21 mouse cellular contexts compared by ENCODE assay signal in genomic region chr9:114636150-114636549, GRCm38 (mm10). TPM values are rescaled to one million over a fixed set of nuclear protein-coding genes. Genes with fewer than 3 reads are reported as not detected.
A peak's percentile ranks its signal among the peaks of the same experiment; 100 is the strongest.
DNase-seq lines count a peak whose midpoint lies in the region; TF ChIP-seq lines count a peak whose summit lies in the region.
"Had no signal": no experiment of that assay in that cellular context is flagged by ENCODE, and none has a peak within 500 bp of the region (broad histone marks: within the 10 kb centered on the region; RNA-seq: fewer than 3 reads in every experiment).

No protein-coding gene starts in this region.

- no peak overlapping the region for H3K27ac ChIP-seq in kidney, adult 2 months (ENCODE audit: insufficient read depth, low read depth, low read length)
- no peak overlapping the region; the same call in 1 of the 2 replicates for H3K27ac ChIP-seq in thymus, adult 2 months (ENCODE audit: control insufficient read depth, insufficient read depth, low read length)
- H3K27ac ChIP-seq: embryonic facial prominence, embryonic 13.5 days; embryonic facial prominence, embryonic 15.5 days; forebrain, embryonic 10.5 days; forebrain, embryonic 12.5 days had no signal

- DNase-seq in kidney, adult 2 months: peak; percentile 25
- no peak for DNase-seq in kidney, postnatal 14 days
- peak; percentile 14 for DNase-seq in thymus, postnatal 4 days
- DNase-seq in thymus, adult 2 months: no peak
- no peak for DNase-seq in urinary bladder, postnatal 10 days (ENCODE audit: low spot score)
- no peak for DNase-seq in urinary bladder, postnatal 4 days (ENCODE audit: low spot score in 2 of 2)
- DNase-seq: adrenal gland, adult 2 months; adrenal gland, postnatal 10 days; adrenal gland, postnatal 25 days; cerebellum, adult 11 months; cerebellum, adult 18-20 months; cerebellum, adult 9-10 months; cerebellum, postnatal 10 days; cerebellum, postnatal 36 days; embryo, embryonic 11 days had no signal

- H3K36me3 ChIP-seq in kidney, adult 2 months (ENCODE audit: control insufficient read depth, insufficient read depth, low read length): no peaks in the 10 kb centered on the region; the same call in 1 of the 2 replicates
- H3K36me3 ChIP-seq in thymus, adult 2 months (ENCODE audit: control insufficient read depth, insufficient read depth, low read length): peaks cover 4% of the 10 kb centered on the region; the same call in 1 of the 2 replicates
- H3K36me3 ChIP-seq in E14TG2a.4 (ENCODE audit: insufficient read depth, low read length): peaks cover 71% of the 10 kb centered on the region

- WGBS in kidney, adult 2 months: 83% methylated on average over 4 of the region's 4 CpGs
- WGBS in thymus, adult 2 months: 34% methylated on average over 4 of the region's 4 CpGs

- TF ChIP-seq POLR2A in kidney, adult 2 months (IDR thresholded peaks at IDR 0.05; ENCODE audit: low read depth, low read length): no peak
- no peak for TF ChIP-seq POLR2A in thymus, adult 2 months (IDR thresholded peaks at IDR 0.05; ENCODE audit: control insufficient read depth, extremely low read depth, insufficient read depth, low read length, poor library complexity)

- H3K27me3 ChIP-seq in kidney, adult 2 months (replicated peaks; ENCODE audit: control insufficient read depth, insufficient read depth, low read length): no peaks in the 10 kb centered on the region
- no peaks in the 10 kb centered on the region for H3K27me3 ChIP-seq in thymus, adult 2 months (ENCODE audit: control insufficient read depth, insufficient read depth, low read length)
- no peaks in the 10 kb centered on the region for H3K27me3 ChIP-seq in E14TG2a.4 (ENCODE audit: insufficient read depth, low read length)
- H3K27me3 ChIP-seq: embryonic facial prominence, embryonic 15.5 days; forebrain, embryonic 12.5 days had no signal

- H3K4me1 ChIP-seq in kidney, adult 2 months (ENCODE audit: control insufficient read depth, insufficient read depth, low read length): no peaks in the 10 kb centered on the region
- peaks cover 30% of the 10 kb centered on the region for H3K4me1 ChIP-seq in thymus, adult 2 months (replicated peaks; ENCODE audit: control insufficient read depth, insufficient read depth, low read length)
- peaks cover 65% of the 10 kb centered on the region for H3K4me1 ChIP-seq in E14TG2a.4 (replicated peaks; ENCODE audit: low read depth, low read length)

- H3K9me3 ChIP-seq in E14TG2a.4 (ENCODE audit: low read length): no peaks in the 10 kb centered on the region
- H3K9me3 ChIP-seq: embryonic facial prominence, embryonic 13.5 days; embryonic facial prominence, embryonic 15.5 days; forebrain, embryonic 10.5 days; forebrain, embryonic 12.5 days had no signal

- TF ChIP-seq CTCF in kidney, adult 2 months (conservative IDR thresholded peaks at IDR 0.05; ENCODE audit: insufficient read depth, insufficient read length, low read depth, low read length): no peak
- no peak for TF ChIP-seq CTCF in thymus, adult 2 months (IDR thresholded peaks at IDR 0.05; ENCODE audit: borderline replicate concordance, control insufficient read depth, extremely low read depth, insufficient read depth, low read length, poor library complexity)
- no peak for TF ChIP-seq CTCF in E14TG2a.4 (conservative IDR thresholded peaks at IDR 0.05; ENCODE audit: low read length)

- H3K4me3 ChIP-seq in kidney, adult 2 months (ENCODE audit: insufficient read depth, low read depth, low read length): no peak overlapping the region
- H3K4me3 ChIP-seq in thymus, adult 2 months (ENCODE audit: control insufficient read depth, insufficient read depth, low read length): no peak overlapping the region
- H3K4me3 ChIP-seq in E14TG2a.4 (replicated peaks; ENCODE audit: low read length): 0 out of 2 replicates have a peak overlapping the region, but pooled peaks have one; percentile 100
- H3K4me3 ChIP-seq: embryonic facial prominence, embryonic 13.5 days; embryonic facial prominence, embryonic 15.5 days; erythroblast, embryonic 14.5 days; forebrain, embryonic 10.5 days; forebrain, embryonic 12.5 days had no signal

RNA-seq across cellular contexts. Expression of gene Cnot10, which starts 3.8 kb away (rescaled TPM):
- 21.9 and 24.0 TPM in 2 replicates for polyA plus RNA-seq in kidney, adult 2 months (2012; rRNA removed)
- 42.6 and 45.2 TPM in 2 replicates for polyA plus RNA-seq in thymus, adult 2 months (2012; rRNA removed)

RNA-seq across cellular contexts. Expression of gene Dync1li1, which starts 52.4 kb away (rescaled TPM):
- 21.3 and 24.6 TPM in 2 replicates for polyA plus RNA-seq in kidney, adult 2 months (2012; rRNA removed)
- 20.8 and 23.5 TPM in 2 replicates for polyA plus RNA-seq in thymus, adult 2 months (2012; rRNA removed)

Comparison
In these comparisons a context has a peak if more than half of its experiments do, and no peak if none do; other contexts are left out.
1. DNase-seq: peak in kidney, adult 2 months (single experiment) and thymus, postnatal 4 days (single experiment); none in kidney, postnatal 14 days (single experiment), thymus, adult 2 months (single experiment), urinary bladder, postnatal 10 days (single experiment) and urinary bladder, postnatal 4 days (0 of 2).